Mouse (Mus musculus) CH12.LX (cell line): ENCODE results near the gene Ppef2.

Experiments used
- BHLHE40 ChIP-seq: IDR thresholded peaks from 2 replicates; pipeline ENCODE4 v1.6.1; 2011; ENCODE audit warnings: mild to moderate bottlenecking, low read depth, low read length, improper control_type of control experiment
- CTCF ChIP-seq, 2 experiments: IDR thresholded peaks in 1 of 2; conservative IDR thresholded peaks in 1 of 2; 2 replicates each; pipeline ENCODE4 v1.5.1; 2011 to 2012; ENCODE audit warnings: low read depth in 2 of 2, low read length in 2 of 2, improper control_type of control experiment in 1 of 2, inconsistent platforms in 1 of 2, mild to moderate bottlenecking in 1 of 2, moderate library complexity in 1 of 2
- KAT2A ChIP-seq: IDR thresholded peaks from 2 replicates; pipeline ENCODE4 v1.6.1; 2012; ENCODE audit warnings: low read length, improper control_type of control experiment, inconsistent platforms; ENCODE audit not compliant: insufficient replicate concordance
- MAFK ChIP-seq: IDR thresholded peaks from 2 replicates; pipeline ENCODE4 v1.6.1; 2011; ENCODE audit warnings: low read length, improper control_type of control experiment; ENCODE audit not compliant: insufficient replicate concordance
- POLR2A ChIP-seq: IDR thresholded peaks from 2 replicates; pipeline ENCODE4 v1.6.1; 2011; ENCODE audit warnings: low read depth, mild to moderate bottlenecking, improper control_type of control experiment, low read length

DNA sequence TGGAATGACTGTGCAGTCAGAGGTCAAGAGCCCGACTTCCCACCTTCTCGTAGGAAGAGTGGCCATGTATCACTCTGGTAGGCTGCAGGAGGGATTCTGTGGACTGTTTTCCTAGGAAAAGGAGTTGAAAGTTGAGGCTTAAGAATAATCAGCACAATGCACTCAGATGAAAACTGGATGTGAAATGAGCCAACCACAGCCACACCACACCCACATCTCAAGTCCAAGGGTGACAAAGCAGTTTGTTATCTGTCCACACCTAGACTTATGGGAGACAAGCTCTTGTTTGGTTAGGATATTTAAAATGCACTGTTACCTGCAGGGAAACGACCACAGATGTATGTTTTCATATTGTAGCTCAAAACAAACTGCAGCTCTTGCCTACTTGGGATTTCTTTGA, 27.0 kb upstream of the Ppef2 start:
- TF ChIP-seq MAFK (no peak), KAT2A (no peak), POLR2A (no peak), CTCF (conservative IDR thresholded peaks at IDR 0.05 in 1 of 2, IDR thresholded peaks at IDR 0.05 in 1 of 2; ENCODE audit: low read depth in 2 of 2, low read length in 2 of 2) (no peak), BHLHE40 (no peak)
